In genomic region chr2:73403385-73404013, GRCm38 (mm10) we compare ENCODE assay signal across 20 mouse cellular contexts. TPM values are rescaled to one million over a fixed set of nuclear protein-coding genes. Genes with fewer than 3 reads are reported as not detected.
DNase-seq lines count a peak whose midpoint lies in the region; ATAC-seq and TF ChIP-seq lines count a peak whose summit lies in the region.
"Had no signal": no experiment of that assay in that cellular context is flagged by ENCODE, and none has a peak within 500 bp of the region (broad histone marks: within the 10 kb centered on the region; RNA-seq: fewer than 3 reads in every experiment).

No protein-coding gene starts in this region.

- ATAC-seq in forebrain, postnatal 0 days: no peak
- ATAC-seq in forebrain, embryonic 16.5 days: no peak
- ATAC-seq: midbrain, embryonic 16.5 days had no signal

- intact Hi-C loops in left cerebral cortex, adult 2 months (cut with DNase I): loop anchor here (2.0 to 5.0 kb wide), 3 partner anchors 91 to 235 kb away; partner anchors contain the start of genes Cir1 and Scrn3

- no peaks in the 10 kb centered on the region for H3K4me1 ChIP-seq in forebrain, postnatal 0 days (ENCODE audit: insufficient read depth)
- no peaks in the 10 kb centered on the region for H3K4me1 ChIP-seq in forebrain, embryonic 16.5 days (replicated peaks; ENCODE audit: control insufficient read depth, insufficient read depth, low read length)
- H3K4me1 ChIP-seq: heart, embryonic 12.5 days; kidney, embryonic 15.5 days; liver, embryonic 13.5 days had no signal

- H3K4me3 ChIP-seq in forebrain, postnatal 0 days (ENCODE audit: low read depth, low read length): no peak overlapping the region
- H3K4me3 ChIP-seq in forebrain, embryonic 16.5 days (replicated peaks; ENCODE audit: low read length): no peak overlapping the region
- no peak overlapping the region for H3K4me3 ChIP-seq in left cerebral cortex, adult 2 months
- H3K4me3 ChIP-seq: embryonic facial prominence, embryonic 13.5 days; forebrain, embryonic 10.5 days; heart, embryonic 12.5 days; hindbrain, embryonic 12.5 days; kidney, embryonic 15.5 days; liver, embryonic 13.5 days; neural tube, embryonic 13.5 days had no signal

- H3K9me3 ChIP-seq in forebrain, postnatal 0 days (ENCODE audit: low read length): no peaks in the 10 kb centered on the region
- H3K9me3 ChIP-seq in forebrain, embryonic 16.5 days (ENCODE audit: control insufficient read depth, low read length): no peaks in the 10 kb centered on the region
- H3K9me3 ChIP-seq: embryonic facial prominence, embryonic 13.5 days; forebrain, embryonic 10.5 days; hindbrain, embryonic 12.5 days; kidney, embryonic 15.5 days; liver, embryonic 13.5 days; neural tube, embryonic 13.5 days had no signal

- H3K4me2 ChIP-seq in forebrain, postnatal 0 days (ENCODE audit: low read depth): no peak overlapping the region
- H3K4me2 ChIP-seq in forebrain, embryonic 16.5 days (ENCODE audit: low read length): no peak overlapping the region
- H3K4me2 ChIP-seq: embryonic facial prominence, embryonic 13.5 days; heart, embryonic 12.5 days; hindbrain, embryonic 12.5 days; kidney, embryonic 15.5 days; liver, embryonic 13.5 days; neural tube, embryonic 13.5 days had no signal

- no peak overlapping the region for H3K9ac ChIP-seq in forebrain, postnatal 0 days
- H3K9ac ChIP-seq in forebrain, embryonic 16.5 days (replicated peaks; ENCODE audit: low read depth, low read length): no peak overlapping the region
- H3K9ac ChIP-seq: embryonic facial prominence, embryonic 13.5 days; heart, embryonic 12.5 days; hindbrain, embryonic 12.5 days; kidney, embryonic 15.5 days; neural tube, embryonic 13.5 days had no signal

- H3K27ac ChIP-seq in forebrain, postnatal 0 days (ENCODE audit: low read depth, low read length): no peak overlapping the region
- H3K27ac ChIP-seq in forebrain, embryonic 16.5 days (ENCODE audit: low read length): no peak overlapping the region
- no peak overlapping the region for H3K27ac ChIP-seq in left cerebral cortex, adult 2 months
- H3K27ac ChIP-seq: embryonic facial prominence, embryonic 13.5 days; forebrain, embryonic 10.5 days; hindbrain, embryonic 12.5 days; kidney, embryonic 15.5 days; liver, embryonic 13.5 days; macrophage; neural tube, embryonic 13.5 days had no signal

- peak; percentile 39 for DNase-seq in forebrain, postnatal 0 days
- no peak for DNase-seq in left cerebral cortex, adult 2 months (ENCODE audit: extremely low spot score in 1 of 2, low spot score in 2 of 2)
- no peak for DNase-seq in left cerebral cortex, adult 8-10 months (ENCODE audit: low spot score in 2 of 2)
- peak; percentile 56 for DNase-seq in A20 (ENCODE audit: low read depth, low spot score)
- DNase-seq in brain, adult 2 months (ENCODE audit: low read depth, low spot score): peak; percentile 29
- DNase-seq in layer of hippocampus, postnatal 14 days (ENCODE audit: low spot score in 2 of 2): no peak
- DNase-seq in thymus, postnatal 4 days: no peak
- DNase-seq: adrenal gland, adult 2 months; cerebellum, adult 9-11 months; gastrocnemius, postnatal 10 days; liver, embryonic 13.5 days had no signal

- no peaks in the 10 kb centered on the region for H3K36me3 ChIP-seq in forebrain, postnatal 0 days (ENCODE audit: insufficient read depth)
- no peaks in the 10 kb centered on the region for H3K36me3 ChIP-seq in forebrain, embryonic 16.5 days (ENCODE audit: control insufficient read depth, insufficient read depth)
- H3K36me3 ChIP-seq: embryonic facial prominence, embryonic 13.5 days; forebrain, embryonic 10.5 days; heart, embryonic 12.5 days; hindbrain, embryonic 12.5 days; kidney, embryonic 15.5 days; liver, embryonic 13.5 days; neural tube, embryonic 13.5 days had no signal

- H3K27me3 ChIP-seq in forebrain, postnatal 0 days (ENCODE audit: insufficient read depth, low read length): no peaks in the 10 kb centered on the region
- H3K27me3 ChIP-seq in forebrain, embryonic 16.5 days (replicated peaks; ENCODE audit: control insufficient read depth, insufficient read depth, low read length): no peaks in the 10 kb centered on the region
- H3K27me3 ChIP-seq: embryonic facial prominence, embryonic 13.5 days; heart, embryonic 12.5 days; hindbrain, embryonic 12.5 days; kidney, embryonic 15.5 days; liver, embryonic 13.5 days; neural tube, embryonic 13.5 days had no signal

- TF ChIP-seq CTCF in forebrain, postnatal 0 days (IDR thresholded peaks at IDR 0.05; ENCODE audit: low read depth): peak; percentile 71
- peak; percentile 54 for TF ChIP-seq CTCF in left cerebral cortex, adult 2 months (IDR thresholded peaks at IDR 0.05)

- WGBS in forebrain, postnatal 0 days: 78% methylated on average over 15 of the region's 15 CpGs
- WGBS in forebrain, embryonic 16.5 days: 82% methylated on average over 15 of the region's 15 CpGs

RNA-seq across cellular contexts. Expression of gene Gpr155, which starts 17.1 kb away (rescaled TPM):
- 12.5 and 20.0 TPM in 2 replicates for total RNA-seq in forebrain, postnatal 0 days (2014; rRNA removed)
- 6.2 and 12.5 TPM in 2 replicates for polyA plus RNA-seq in forebrain, postnatal 0 days (2015; fragmentation: Nextera tagmentation; extraction: Ambion mirVana)
- polyA plus RNA-seq in forebrain, embryonic 16.5 days (2015; fragmentation: Nextera tagmentation; extraction: Ambion mirVana): 12.2 and 14.3 TPM in 2 replicates
- total RNA-seq in left cerebral cortex, adult 2 months (2021): 10 to 100 TPM; 32.1 to 32.9 TPM
- 10 to 100 TPM; 43.1 to 50.3 (median 45.5) TPM for total RNA-seq in left cerebral cortex, adult 8-10 months (2022)
- 10 to 100 TPM; 51.4 to 55.3 TPM for total RNA-seq in layer of hippocampus, postnatal 14 days (2021)

Comparison
In these comparisons a context has a peak if more than half of its experiments do, and no peak if none do; other contexts are left out.
1. DNase-seq: peak in forebrain, postnatal 0 days (single experiment), A20 (single experiment) and brain, adult 2 months (single experiment); none in left cerebral cortex, adult 2 months (0 of 2), left cerebral cortex, adult 8-10 months (0 of 2), layer of hippocampus, postnatal 14 days (0 of 2) and thymus, postnatal 4 days (single experiment).